Mouse (Mus musculus): Measurements from ENCODE around the gene Cyth1.

Gene Cyth1

DNA sequence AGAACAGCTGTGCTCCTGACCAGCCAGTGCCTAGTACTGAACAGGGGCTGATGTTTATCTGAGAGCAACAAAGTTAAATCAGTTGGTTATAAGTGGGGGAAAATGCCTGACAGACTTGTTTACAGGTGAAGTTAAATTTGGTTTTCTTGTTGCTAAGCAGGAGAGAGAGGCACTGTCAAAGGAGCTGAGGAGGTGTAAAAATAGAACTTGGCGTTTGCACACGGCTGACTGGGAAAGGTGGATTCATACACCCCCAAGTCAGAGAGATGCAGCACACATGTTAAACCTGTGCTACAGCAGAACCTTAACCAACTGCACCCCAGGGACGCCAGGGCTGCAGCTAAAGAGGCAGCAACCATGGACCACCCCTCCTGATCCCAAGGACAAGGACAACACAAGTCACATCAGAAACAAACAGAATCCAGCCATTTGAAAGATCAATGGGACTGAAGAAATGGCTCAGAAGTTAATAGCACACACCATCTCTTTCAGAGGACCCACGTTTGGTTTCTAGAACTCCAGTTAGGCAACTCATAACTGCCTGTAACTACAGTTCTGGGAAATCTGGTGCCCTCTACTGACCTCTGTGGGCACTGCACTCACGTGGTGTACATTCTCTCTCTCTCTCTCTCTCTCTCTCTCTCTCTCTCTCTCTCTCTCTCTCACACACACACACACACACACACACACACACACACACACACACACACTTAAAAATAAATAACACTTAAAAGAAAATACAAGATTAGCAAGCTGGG, 96.8 kb downstream of the Cyth1 start:
- no peak for DNase-seq (ENCODE audit: low spot score)

DNA sequence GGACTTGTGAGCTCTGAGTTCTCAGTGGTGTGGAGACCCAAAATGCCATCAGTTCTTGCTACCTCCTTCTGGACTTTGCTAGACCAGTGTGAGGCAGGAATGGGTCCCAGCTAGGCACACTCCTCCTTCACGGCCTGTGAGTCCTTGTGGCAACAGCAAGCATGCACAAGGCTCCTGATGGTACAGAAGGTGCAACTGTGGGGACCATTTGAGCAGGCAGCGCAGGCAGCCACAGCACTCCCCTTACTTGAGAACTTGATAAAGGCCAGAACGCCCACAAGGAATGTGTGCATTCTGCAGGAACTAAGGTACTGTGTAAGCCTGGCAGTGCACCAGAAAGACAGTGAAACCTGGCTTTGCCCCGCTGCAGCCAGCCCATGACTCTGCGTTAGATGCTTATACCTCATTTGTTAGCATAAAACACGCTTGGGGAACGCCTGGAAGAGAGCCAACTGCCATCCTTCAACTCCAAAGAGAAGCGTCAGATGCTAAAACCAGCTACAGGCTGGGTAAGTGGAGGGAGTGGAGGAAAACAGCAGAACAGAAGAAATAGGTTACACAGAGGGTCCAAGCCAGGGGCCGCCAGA, 98.2 kb downstream of the Cyth1 start:
- peak; percentile 44 for DNase-seq (ENCODE audit: low spot score)

DNA sequence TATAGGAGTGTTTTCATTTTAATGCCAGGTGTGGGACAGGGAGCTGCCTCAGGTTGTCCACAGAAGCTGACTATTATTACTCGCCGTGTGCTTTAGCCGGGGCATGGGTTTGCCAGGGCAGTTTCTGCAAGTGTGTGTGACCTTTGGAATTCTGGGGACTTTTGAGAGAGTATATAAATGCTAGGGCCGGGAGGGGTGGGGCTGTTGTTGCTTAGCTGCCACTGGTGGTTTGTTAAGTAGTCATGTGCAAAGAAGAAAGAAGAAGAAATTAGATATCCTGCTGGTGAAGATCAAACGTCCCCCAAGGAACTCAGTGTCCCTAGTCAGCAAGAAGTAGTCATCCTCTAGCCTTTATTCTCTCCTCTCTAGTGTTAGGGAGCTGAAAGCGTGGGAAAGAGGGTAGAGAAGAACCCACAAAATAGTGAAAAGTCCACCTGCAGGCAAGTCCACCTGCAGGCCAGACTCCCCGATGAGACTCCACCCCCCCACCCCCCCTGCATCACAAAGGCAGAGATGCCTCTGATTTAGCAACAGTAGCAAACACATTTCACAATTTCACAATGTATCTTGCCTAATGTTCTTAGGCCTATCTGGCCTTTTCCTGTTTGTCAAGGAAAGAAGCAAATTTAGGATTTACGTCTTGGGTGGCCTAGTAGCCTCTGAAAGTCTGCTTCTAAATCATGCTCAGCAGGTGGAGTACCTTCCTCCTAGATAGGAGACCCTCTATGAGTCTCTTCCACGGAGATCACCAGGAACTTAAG, 100.3 kb downstream of the Cyth1 start:
- no peak for DNase-seq (ENCODE audit: low spot score)

DNA sequence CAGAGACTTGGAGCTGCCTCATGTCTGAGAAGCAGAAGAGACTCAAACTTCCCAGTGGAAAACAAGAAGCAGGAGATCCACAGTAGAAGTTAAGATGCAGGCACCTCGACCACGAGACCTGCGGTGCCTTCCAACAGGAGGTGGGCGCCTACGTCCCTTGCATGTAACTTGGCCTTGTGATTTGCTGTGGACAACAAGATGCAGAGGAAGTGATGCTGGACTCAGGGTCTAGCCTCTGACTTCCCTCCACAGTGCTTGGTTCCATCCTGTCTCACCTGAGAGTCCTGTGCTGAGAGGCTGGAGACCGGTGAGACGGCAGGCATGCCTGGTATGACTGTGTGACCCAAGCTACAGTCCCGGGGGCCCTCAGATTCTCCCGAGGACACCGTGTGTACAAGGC, 101.9 kb downstream of the Cyth1 start:
- DNase-seq (ENCODE audit: low spot score): no peak

DNA sequence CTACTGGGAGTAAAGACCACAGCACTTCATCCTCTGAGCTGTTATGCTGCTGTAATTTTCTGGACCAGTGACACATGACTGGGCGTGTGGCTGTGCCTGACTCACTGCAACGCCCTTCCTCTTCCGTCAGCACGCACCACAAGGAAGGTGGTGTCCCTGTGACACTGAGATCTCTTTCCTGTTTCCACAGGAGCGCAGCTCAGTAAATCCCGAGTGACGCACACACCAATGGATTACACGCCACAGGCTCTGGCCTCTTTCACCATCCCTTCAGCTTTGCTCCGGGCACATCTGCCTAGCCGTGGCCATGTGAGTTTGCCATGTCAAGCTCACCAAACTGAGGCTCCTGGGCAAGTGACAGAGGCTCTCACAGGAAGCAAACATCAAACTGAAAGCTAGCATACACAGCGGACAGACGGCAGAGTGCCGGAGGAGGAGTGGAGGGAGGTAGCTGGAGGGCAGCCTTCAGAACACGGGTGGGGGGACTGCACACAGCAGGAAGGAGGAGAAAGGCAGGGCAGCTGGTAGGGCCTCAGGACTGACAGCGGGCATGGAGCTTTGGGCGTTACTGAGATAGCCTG, 102.5 kb downstream of the Cyth1 start:
- DNase-seq (ENCODE audit: low spot score): no peak

DNA sequence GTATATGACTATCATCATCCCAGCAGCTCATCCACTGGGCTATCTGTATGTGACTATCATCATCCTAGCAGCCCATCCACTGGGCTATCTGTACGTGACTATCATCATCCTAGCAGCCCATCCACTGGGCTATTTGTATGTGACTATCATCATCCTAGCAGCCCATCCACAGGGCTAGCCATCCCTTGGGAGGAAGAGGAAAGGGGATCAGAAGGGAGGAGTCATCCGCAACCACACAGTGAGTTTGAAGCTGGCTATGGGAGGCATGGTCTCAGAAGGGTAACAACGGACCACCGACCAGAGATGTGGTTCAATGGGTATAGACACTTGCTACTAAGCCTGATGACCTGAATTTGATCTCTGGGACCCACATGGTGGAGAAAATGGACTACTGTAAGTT, 103.3 kb downstream of the Cyth1 start:
- DNase-seq (ENCODE audit: low spot score): no peak

DNA sequence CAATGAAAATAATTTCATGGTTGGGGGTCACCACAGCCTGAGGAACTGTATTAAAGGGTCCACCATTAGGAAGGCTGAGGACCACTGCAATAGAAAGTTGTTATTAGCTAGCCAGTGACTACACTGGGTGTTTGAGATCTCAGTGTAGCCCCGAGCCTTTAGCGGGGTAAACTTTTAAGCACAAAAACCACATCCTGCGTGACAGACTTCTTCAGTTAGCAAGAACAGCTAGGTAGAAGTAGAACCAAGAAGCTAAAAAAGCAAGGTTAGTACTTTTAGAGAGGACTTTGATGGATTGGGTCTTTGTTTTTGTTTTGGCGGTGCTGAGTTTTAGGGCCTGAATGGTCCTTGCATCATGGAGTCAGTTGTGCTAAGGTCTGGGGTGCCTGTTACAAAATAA, 104.7 kb downstream of the Cyth1 start:
- no peak for DNase-seq (ENCODE audit: low spot score)

DNA sequence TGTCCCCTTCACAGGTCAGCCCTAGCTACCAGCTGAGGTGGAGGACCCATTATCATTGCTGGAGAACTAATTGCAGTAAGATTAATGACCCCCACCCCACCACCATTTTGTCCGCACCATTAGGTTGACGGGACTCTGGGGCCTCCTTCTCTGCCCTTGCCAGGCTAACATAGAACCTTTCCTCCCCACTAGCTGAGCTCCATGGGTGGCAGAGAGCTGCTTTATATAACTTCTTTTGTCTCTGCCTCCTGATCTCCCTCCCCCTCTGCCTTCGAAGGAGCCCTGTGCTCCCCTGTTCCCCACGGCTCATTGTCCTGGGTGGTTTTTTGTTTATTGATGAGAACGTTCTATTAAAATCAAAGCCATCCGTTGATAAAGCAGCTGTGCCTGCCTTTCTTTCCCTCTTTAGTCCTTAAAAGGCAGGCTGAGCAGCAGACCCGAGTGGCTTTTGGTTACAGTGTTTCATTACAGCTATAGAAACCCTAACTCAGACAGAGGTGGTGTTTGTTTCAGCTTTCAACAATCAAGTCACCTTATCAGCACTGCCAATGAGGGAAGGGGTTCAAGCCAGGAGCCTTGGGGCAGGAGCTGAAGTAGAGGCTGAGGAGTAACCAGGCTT, 105.7 kb downstream of the Cyth1 start:
- no peak for DNase-seq (ENCODE audit: low spot score)

DNA sequence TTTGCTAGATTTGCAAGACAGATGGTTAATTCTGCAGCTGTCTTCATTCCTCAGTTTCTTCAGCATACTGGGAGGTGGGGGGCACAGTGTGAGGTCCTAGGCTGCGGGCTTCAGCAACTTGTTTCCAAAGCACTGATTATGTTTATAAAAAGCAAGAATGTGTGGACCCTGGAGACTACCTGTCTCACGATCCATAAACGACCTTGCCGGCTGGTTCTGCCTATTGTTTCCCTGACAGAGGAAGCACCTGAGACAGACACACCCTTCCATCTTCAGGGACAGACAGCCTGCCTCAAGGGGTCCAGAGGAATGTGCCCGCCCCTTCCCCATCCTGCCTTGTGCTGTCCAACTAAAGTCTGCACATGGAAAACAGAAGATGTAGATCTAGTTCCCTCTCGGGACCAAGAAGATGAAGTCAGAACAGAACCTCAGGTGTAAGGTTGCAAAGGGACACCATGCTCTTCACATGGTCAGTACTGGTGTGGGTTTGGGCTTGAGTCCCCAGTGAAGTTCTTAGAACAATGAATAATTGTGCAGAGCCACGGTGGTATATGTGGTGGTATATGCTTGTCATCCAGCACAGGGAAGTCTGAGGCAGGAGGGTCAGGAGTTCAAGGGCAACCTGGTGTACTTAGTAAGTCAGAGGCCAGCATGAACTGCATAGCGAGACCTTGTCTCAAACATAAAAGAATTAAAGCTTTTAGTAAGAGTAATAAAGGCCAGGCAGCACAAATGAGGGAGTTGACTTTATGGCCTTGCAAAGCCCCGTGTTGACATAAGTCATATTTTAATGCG, 107.4 kb downstream of the Cyth1 start:
- DNase-seq (ENCODE audit: low spot score): no peak

DNA sequence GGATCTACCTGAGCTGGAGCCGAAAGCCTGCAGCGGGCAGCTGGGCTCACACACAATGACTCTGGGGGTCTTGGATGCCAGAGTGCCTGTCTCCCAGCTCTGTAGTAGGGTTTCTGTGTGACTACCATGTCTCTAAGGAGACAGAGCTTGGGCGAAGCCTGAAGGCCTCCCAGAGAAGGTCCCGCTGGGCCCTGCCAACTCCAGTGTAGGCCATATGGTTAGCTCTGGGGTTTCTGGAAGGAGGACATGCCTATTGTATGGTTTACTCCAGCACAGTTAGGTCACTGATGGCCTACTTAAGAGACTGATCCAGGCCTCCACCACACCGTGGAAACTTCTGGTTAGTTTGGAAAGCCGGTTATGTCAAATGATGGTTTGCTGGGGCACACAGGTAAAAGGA, 110.0 kb downstream of the Cyth1 start:
- DNase-seq (ENCODE audit: low spot score): no peak

DNA sequence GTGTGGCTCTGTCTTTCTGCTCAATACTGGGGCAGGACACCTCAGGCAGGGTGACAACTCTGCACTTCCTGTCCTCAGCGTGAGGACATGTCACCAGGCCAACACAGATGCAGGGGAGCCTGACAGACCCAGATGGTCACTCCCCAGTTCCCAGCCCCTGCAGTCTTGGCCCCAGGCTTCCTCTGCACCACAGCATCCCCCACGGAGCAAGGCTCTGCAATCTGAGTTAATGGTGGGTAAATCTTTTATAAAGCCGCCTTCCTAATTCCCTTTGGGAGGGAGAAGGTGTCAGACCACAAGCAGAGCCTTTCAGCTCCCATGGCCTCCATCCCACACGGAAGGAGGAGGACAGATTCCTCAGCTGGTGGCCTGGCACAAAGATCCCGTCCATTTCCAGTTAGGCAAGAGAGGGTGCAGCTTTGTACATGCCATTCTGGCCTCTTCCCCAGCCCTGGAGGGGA, 112.2 kb downstream of the Cyth1 start:
- no peak for DNase-seq (ENCODE audit: low spot score)

DNA sequence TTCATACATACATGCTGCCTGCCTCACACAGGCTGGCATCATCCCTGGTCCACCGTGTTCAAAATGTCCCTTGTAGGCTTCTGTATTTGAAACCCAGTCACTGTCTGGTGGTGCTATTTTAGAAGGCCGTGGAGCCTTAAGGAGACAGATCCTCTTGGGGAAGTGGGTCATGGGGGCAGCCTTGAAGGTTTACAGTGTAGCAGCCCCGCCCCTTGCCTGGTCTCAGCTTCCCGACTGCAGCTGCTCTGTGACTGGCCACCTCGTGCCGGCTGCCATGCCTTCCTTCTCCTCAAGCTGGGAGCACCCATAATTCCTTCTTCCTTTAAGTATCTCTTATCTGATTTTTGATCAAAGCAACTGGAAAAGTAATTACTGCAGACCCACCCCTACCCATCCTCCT, 113.1 kb downstream of the Cyth1 start:
- DNase-seq (ENCODE audit: low spot score): no peak

DNA sequence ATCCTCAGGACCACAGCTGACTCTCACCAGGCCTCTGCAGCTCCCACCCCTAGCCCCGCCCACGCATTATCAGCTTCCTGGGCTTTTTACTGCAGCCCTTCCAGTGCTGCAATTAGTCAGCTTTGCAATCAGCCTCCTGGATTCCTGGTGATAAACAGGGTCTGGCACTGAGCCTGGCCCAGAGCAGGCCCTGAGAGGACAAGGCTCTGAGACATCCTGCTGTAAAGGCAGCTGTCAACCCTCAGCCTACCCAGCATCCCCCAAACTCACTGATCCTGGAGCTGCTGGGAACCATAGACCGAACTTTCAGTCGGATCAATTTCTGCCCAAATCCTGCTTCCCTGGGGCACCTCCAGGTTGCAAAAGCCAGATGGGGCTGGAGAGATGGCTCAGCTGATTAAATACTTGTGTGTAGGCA, 114.6 kb downstream of the Cyth1 start:
- no peak for DNase-seq (ENCODE audit: low spot score)

DNA sequence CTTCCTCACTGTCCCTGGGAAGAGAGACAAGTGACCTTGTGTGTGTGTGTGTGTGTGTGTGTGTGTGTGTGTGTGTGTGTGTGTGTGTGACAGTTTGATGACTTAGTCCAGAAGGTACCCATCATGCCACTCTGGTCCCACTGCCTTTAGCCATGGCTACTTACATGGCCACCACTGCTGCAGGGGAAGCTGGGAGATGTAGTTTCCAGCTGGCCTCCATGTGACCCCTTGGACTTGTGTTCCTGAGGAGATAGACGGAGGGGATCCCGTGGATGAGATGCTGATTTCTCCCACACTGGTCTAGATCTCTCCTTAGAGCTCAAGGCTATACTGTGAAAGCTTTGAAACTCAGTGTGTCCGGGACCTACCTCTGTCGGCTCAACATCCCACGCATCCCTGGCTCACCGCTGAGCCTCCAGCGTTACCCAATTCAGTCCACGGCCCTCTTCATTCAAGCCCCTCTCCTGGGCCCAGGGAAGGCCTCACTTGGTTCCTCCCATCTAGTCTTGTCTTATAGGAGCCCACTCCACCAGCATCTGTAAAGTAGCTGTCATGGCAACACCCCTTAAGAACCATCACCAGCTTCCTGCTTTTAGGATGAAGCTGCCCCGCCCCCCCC, 115.2 kb downstream of the Cyth1 start:
- DNase-seq (ENCODE audit: low spot score): no peak

DNA sequence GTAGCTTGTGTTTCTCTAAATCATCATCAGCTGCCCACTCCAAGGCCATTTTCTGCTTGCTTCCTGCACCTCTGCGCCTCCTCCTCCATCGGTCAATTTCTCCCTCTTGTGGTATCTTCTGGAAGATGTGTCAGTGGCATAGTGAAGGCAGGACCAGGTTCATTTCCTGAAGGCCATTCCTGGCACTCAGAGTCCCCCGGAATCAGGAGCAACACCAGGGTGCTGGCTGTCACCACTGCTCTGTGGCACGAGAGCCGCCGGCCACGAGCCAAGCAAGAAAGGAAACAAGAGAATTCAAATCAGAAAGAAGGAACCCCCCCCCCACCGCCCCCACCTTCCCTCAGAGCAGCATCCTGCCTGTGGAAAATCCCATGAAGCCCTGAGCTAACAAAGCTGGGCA, 116.3 kb downstream of the Cyth1 start:
- no peak for DNase-seq (ENCODE audit: low spot score)

DNA sequence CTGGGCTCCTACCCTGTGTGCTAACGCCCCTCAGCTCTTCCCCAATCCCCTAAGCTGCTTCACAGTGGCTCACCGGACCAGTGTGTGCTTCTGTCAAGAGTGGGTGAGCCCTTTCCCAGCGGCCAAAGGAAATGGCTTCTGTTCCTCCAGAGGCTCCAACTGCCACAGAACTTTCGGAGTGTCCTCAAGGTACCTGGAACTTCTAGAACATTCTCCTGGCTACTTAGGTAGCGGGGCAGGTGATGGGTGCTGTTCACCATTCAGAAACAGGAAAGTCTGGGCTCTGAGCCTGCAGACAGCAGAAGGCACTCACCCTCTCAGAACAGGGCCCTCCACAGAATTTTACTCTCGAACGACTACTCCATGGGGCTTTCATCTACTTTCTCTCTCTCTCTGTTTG, 117.9 kb downstream of the Cyth1 start, which contains the start of gene Dnah17:
Gene Dnah17 (minus strand): TSS at position 101 of the 400 bp plus-strand sequence.
- DNase-seq (ENCODE audit: low spot score): no peak

DNA sequence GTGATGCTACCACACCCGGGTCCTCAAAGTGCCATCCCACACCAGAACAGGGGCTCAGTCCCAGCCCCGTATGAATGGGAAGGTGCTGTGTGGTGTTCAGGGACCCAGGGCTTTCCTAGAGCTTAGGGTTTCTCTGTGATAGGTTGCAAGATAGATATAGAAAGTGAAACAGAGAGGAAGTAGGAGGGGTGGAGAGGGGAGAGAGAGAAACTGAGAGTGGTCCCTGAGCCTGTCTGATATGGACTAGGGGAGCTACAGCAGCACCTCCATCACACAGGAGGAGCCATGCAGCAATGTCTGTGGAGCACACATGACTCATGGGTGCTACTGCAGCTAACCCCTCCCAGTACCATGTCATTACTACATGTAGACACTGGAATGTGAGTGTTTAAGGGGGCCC, 118.6 kb downstream of the Cyth1 start:
- no peak for DNase-seq (ENCODE audit: low spot score)

DNA sequence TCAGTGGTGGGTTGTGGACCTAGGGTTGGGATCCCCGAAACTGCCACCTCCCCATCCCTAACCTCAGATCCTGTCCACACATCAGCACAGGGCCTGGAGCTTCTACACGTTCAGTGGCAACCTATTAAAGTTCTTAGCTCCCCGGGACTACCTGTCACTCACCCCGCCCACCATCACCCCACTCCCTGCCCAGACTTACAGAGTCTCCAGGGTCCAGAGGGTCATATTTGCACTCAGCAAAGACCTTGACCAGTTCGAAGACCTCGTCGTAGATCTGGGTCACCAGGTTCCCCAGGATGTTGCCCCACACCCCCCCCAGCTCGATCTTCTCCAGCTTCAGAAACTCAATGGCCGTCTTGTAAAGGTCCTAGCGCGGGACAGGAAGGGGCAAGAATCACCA, 126.8 kb downstream of the Cyth1 start:
- no peak for DNase-seq (ENCODE audit: low spot score)

DNA sequence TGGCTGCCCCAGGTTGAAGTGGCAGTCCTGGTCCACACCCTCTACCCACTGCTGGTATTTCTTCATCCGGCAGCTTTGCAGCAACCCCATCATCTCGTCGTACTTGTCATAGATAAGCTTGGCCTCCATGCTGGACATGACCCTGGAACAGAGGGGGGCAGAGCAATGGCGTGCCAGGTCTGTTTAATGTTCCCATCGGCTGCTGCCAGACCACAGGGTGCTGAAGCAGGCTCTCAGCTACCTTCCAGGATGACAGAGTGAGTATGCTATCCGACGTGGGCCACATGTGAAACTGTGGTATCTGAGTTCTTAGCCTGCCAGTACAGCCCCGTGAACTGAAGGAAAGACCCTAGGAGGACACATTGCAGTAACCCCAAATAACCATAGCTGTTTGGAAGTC, 129.6 kb downstream of the Cyth1 start:
- DNase-seq (ENCODE audit: low spot score): no peak

DNA sequence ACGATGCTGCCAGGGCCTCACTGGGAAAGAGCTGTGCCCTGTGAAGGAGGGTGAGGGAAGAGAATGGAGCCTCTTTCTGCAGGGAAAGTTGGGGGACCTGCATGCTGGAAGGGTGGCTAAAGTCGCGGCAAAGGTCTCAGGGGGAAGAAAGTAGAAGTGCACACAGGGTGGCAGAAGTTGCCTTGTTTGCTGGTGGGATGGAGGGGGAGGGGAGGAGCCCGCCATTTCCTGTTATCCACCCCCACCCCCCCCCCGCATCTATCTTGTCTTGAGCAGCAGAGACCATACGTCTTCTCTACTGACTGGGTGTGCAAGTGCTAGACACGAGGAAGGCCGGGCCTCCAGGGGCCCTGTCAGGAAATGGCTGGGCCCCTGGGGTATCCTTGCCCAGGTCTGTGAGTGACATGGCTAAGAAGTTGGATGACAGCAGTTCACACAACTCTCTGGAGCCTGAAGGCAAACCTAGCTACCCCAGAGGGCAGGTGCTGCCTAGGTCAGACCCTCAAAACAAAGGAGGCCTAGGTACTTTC, 133.7 kb downstream of the Cyth1 start:
- DNase-seq (ENCODE audit: low spot score): no peak

Data from layer of hippocampus, adult 9-10 months (tissue).